Mouse (Mus musculus) forebrain, embryonic 14.5 days (tissue): ENCODE data around the gene Actr2. TPM values are rescaled to one million over a fixed set of nuclear protein-coding genes. Genes with fewer than 3 reads are reported as not detected.

ENCODE experiments used
- ATAC-seq: fragments of 200-750 bp; cut with Nextera tagmentation; 2 replicates; pipeline ENCODE4 v1.8.0; 2017; ENCODE audit warnings: mild to moderate bottlenecking, moderate library complexity
- DNase-seq: peaks from one replicate; pipeline ENCODE4 v3.0.0-alpha.2; 2015; ENCODE audit warnings: low spot score
- H3K27ac ChIP-seq: fragments of 300-500 bp; sonication (generic); 2 replicates; pipeline ENCODE4 v1.5.1; 2014; ENCODE audit warnings: low read depth, mild to moderate bottlenecking, control low read depth, low read length, moderate library complexity
- H3K27me3 ChIP-seq: fragments of 300-500 bp; sonication (generic); replicated peaks from 2 replicates; pipeline ENCODE4 v1.6.1; 2014; ENCODE audit warnings: low read length, control low read depth, mixed read lengths; ENCODE audit not compliant: control insufficient read depth, insufficient read depth
- H3K36me3 ChIP-seq: fragments of 300-500 bp; sonication (generic); 2 replicates; pipeline ENCODE4 v1.6.1; 2014; ENCODE audit warnings: low read length, control low read depth; ENCODE audit not compliant: control insufficient read depth, insufficient read depth
- H3K4me1 ChIP-seq: fragments of 300-500 bp; sonication (generic); 2 replicates; pipeline ENCODE4 v1.6.1; 2014; ENCODE audit warnings: antibody characterized with exemption, low read length, control low read depth; ENCODE audit not compliant: control insufficient read depth, insufficient read depth
- H3K4me2 ChIP-seq: fragments of 300-500 bp; sonication (generic); 2 replicates; pipeline ENCODE4 v1.6.1; 2014; ENCODE audit warnings: mild to moderate bottlenecking, control low read depth, low read length
- H3K4me3 ChIP-seq: fragments of 300-500 bp; sonication (generic); 2 replicates; pipeline ENCODE4 v1.5.1; 2014; ENCODE audit warnings: low read depth, low read length, control low read depth
- H3K9ac ChIP-seq: fragments of 300-500 bp; sonication (generic); 2 replicates; pipeline ENCODE4 v1.6.1; 2014; ENCODE audit warnings: mild to moderate bottlenecking, low read length, control low read depth, moderate library complexity
- H3K9me3 ChIP-seq: fragments of 300-500 bp; sonication (generic); replicated peaks from 2 replicates; pipeline ENCODE4 v1.6.1; 2016; ENCODE audit warnings: low read length, control low read depth, mixed read lengths; ENCODE audit not compliant: control insufficient read depth
- WGBS: fragments of 180-500 bp; shearing (Covaris S2); extraction: QIAGEN DNeasy Blood & Tissue Kit; methylation state at CpG from one replicate; pipeline ENCODE4 v1.1.7; 2014; 5-methylcytosine and 5-hydroxymethylcytosine counted together
- polyA plus RNA-seq: library from polyadenylated mRNA; unstranded; fragments of >200 nt; fragmentation: Nextera tagmentation; extraction: Ambion mirVana; gene quantifications from 2 replicates; pipeline ENCODE4 v1.2.1, GENCODE M21; 2014

Gene Actr2
- polyA plus RNA-seq, 1 experiment from 2014 or later = 79.6 TPM

DNA sequence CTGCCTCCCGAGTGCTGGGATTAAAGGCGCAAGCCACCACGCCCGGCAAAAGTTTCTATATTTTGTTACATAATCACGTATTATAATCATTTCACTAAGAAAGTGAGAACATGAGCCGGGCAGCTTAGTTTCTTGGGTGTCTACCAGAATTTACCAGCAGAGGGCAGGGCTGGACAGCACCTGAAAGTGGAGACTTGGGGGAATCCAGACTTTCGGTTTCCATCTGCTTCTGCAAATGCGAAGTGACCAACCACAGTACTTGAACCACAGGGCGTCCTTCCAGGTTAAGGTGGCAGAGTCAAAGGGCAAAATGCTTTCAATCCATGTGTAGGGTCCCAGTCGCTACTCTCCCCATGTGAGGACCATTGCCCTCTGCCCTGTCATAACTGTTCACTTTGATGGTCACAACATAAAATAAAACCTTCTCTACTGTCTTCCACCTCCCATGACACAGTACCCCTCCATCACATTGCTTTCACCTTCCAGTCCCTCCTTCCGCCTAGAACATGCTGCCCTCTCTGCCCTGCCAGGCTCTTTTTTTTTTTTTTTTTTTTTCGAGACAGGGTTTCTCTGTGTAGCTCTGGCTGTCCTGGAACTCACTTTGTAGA lies 20.3 kb upstream of the Actr2 start:
- no peak overlapping the region for H3K4me2 ChIP-seq
- WGBS = 34% methylated on average over 11 of the region's 12 CpGs

GRCm38 (mm10) chr11:20126673-20127516 lies 14.2 kb upstream of the Actr2 start:
- no peaks in the 10 kb centered on the region for H3K9me3 ChIP-seq
- H3K9ac ChIP-seq = no peak overlapping the region
- WGBS = 76% methylated on average over 10 of the region's 10 CpGs
- ATAC-seq = no peak
- no peak overlapping the region for H3K4me2 ChIP-seq
- no peak for DNase-seq
- no peaks in the 10 kb centered on the region for H3K36me3 ChIP-seq
- no peak overlapping the region for H3K4me3 ChIP-seq
- no peak overlapping the region for H3K27ac ChIP-seq
- no peaks in the 10 kb centered on the region for H3K27me3 ChIP-seq
- H3K4me1 ChIP-seq = no peaks in the 10 kb centered on the region

More for the DNA sequence above, 20.3 kb upstream of the Actr2 start:
- Histone ChIP-seq H3K36me3 (no peaks in the 10 kb centered on the region), H3K27me3 (no peaks in the 10 kb centered on the region), H3K27ac (no peak overlapping the region), H3K9ac (no peak overlapping the region), H3K4me3 (no peak overlapping the region), H3K4me1 (no peaks in the 10 kb centered on the region), H3K9me3 (no peaks in the 10 kb centered on the region)
- DNase-seq (peak; percentile 75), ATAC-seq (no peak; the same call in 1 of the 2 replicates)

DNA sequence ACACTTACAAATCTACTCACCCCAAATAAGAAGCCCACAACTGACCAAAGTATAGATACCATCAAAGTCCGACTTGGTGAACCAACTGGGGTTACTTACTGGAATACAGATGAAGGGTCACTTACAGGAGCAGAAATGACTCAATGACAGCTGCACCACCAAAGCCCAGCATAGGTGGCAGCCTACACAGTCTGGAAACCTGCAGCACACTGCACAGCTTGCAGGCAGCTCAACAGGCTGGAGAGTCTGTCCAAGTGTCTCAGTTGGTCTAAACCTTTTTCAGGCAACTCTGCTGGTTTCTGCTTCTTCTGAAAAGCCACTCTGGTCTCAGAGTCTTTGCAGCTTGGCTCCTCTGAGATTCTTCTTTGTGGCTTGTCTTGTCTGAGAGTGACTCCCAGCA lies 12.7 kb upstream of the Actr2 start:
- Histone ChIP-seq H3K36me3 (no peaks in the 10 kb centered on the region), H3K4me3 (no peak overlapping the region), H3K9me3 (no peaks in the 10 kb centered on the region), H3K27ac (no peak overlapping the region), H3K4me1 (no peaks in the 10 kb centered on the region), H3K27me3 (no peaks in the 10 kb centered on the region), H3K9ac (no peak overlapping the region), H3K4me2 (no peak overlapping the region)
- WGBS = 82% methylated on average over 1 of the region's 1 CpGs
- ATAC-seq (no peak), DNase-seq (no peak)

DNA sequence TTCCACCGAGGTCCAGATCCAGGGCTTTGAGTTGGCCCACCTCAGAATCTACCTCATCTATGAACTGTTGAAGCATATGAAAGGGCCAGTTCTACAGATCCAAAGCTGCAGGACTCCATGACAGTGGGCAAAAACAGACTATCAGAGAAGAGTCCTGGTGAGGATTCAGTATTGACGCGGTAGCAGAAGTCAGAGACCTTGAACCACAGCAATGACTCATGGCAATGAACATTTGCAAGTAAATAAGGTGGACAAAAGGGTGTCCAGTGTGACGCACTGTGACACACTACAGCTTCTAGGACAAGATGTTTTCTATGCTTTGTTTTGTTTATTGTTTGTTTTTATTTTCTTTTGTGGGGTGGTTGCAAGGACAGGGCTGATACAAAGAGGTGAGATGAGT lies 4.0 kb upstream of the Actr2 start:
- DNase-seq (no peak), ATAC-seq (no peak)
- H3K4me3 ChIP-seq = no peak overlapping the region
- H3K4me2 ChIP-seq = no peak overlapping the region
- WGBS = 94% methylated on average over 4 of the region's 4 CpGs
- peaks cover 6% of the 10 kb centered on the region for H3K4me1 ChIP-seq
- H3K27me3 ChIP-seq = no peaks in the 10 kb centered on the region
- H3K9me3 ChIP-seq = no peaks in the 10 kb centered on the region
- no peak overlapping the region for H3K9ac ChIP-seq
- no peaks in the 10 kb centered on the region for H3K36me3 ChIP-seq
- no peak overlapping the region for H3K27ac ChIP-seq

GRCm38 (mm10) chr11:20116030-20116551 lies 3.4 kb upstream of the Actr2 start:
- Histone ChIP-seq H3K27me3 (no peaks in the 10 kb centered on the region), H3K4me2 (no peak overlapping the region), H3K27ac (no peak overlapping the region), H3K36me3 (no peaks in the 10 kb centered on the region), H3K4me3 (no peak overlapping the region), H3K9ac (no peak overlapping the region), H3K4me1 (peaks cover 9% of the 10 kb centered on the region), H3K9me3 (no peaks in the 10 kb centered on the region)
- DNase-seq (no peak), ATAC-seq (no peak)
- 71% methylated on average over 5 of the region's 5 CpGs for WGBS

DNA sequence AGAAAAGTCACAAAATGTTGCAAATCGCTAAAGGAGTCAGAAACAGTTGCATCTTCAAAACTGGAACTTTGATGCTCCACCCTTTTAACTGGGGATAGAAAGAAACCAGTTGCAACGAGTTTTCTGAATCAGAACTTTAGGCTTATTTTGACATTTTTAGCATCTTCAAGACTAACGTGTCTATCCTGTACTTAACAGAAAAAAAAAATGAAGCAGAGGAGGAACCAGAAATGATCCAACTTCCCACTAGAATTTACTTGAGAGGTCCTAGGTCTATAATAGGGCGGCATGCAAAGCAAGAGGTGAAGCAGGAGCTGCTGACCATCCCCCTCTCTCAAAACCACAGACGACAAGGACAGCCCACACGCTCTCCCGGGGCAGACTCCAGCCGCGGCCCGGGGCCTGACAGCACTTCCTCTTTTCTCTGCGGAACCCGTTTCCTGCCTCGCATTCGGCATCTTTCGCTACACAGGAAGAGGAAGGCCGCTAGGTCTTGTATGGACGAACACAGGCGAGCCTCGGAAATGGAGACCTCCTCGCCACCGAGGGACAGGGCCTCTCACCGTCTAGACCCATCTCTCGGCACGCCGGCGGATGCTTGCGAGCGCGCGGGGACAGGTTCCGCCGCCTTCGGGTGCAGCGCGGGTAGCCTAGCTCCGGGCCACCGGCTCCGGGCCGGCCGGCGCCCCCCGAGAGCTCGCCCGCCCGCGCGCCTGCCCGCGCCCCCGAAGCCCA lies 540 bp downstream of the Actr2 start:
- H3K4me3 ChIP-seq = peak overlapping the region; percentile 78
- DNase-seq (peak; percentile 77), ATAC-seq (peak; percentile 56)
- peak overlapping the region; percentile 88 for H3K9ac ChIP-seq
- no peaks in the 10 kb centered on the region for H3K27me3 ChIP-seq
- peak overlapping the region; percentile 91 for H3K27ac ChIP-seq
- H3K4me2 ChIP-seq = peak overlapping the region; percentile 71
- peaks cover 11% of the 10 kb centered on the region for H3K4me1 ChIP-seq
- 1% methylated on average over 49 of the region's 50 CpGs for WGBS
- H3K36me3 ChIP-seq = no peaks in the 10 kb centered on the region
- no peaks in the 10 kb centered on the region for H3K9me3 ChIP-seq

- Histone ChIP-seq H3K4me3 (no peak overlapping the region), H3K27me3 (no peaks in the 10 kb centered on the region), H3K9ac (no peak overlapping the region), H3K36me3 (no peaks in the 10 kb centered on the region), H3K4me1 (peaks cover 6% of the 10 kb centered on the region; the same call in 1 of the 2 replicates), H3K9me3 (no peaks in the 10 kb centered on the region), H3K27ac (no peak overlapping the region), H3K4me2 (no peak overlapping the region)
- DNase-seq (no peak), ATAC-seq (no peak)
- 92% methylated on average over 7 of the region's 7 CpGs for WGBS
Observed at GRCm38 (mm10) chr11:20108151-20108550, 4.6 kb downstream of the Actr2 start.

DNA sequence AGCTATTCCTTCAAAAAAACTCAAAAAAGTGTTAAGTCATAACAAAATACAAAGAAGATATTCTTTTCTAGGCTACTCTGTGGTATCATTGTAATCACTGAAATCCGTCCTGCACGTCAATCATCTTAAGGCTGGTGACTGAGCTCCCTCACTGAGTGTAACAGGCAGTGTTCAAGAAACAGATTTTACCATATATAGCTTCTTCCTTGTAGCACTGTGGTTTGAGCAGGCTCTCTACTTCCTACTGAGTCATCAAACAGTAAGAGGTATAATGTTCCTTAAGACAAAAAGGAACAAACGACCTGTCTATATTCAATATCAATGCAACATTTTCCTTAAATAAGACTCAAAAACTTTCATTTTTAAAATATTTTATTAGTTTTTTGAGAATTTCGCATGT lies 5.0 kb downstream of the Actr2 start:
- 93% methylated on average over 4 of the region's 4 CpGs for WGBS
- no peak overlapping the region for H3K4me2 ChIP-seq
- H3K4me1 ChIP-seq = peaks cover 6% of the 10 kb centered on the region; the same call in 1 of the 2 replicates
- H3K27me3 ChIP-seq = no peaks in the 10 kb centered on the region
- no peak overlapping the region for H3K27ac ChIP-seq
- no peaks in the 10 kb centered on the region for H3K9me3 ChIP-seq
- no peak overlapping the region for H3K9ac ChIP-seq
- no peaks in the 10 kb centered on the region for H3K36me3 ChIP-seq
- DNase-seq (no peak), ATAC-seq (no peak)
- no peak overlapping the region for H3K4me3 ChIP-seq
